Mouse (Mus musculus) left cerebral cortex, adult 6 months (tissue): ENCODE results near the gene Cdan1. TPM values are rescaled to one million over a fixed set of nuclear protein-coding genes. Genes with fewer than 3 reads are reported as not detected.

Source experiments
- long read RNA-seq, 2 experiments: library from polyadenylated mRNA; unstranded; transcript quantifications; one replicate each; pipeline ENCODE4 v2.0.0; 2019 to 2020
- polyA plus RNA-seq: library from polyadenylated mRNA; unstranded; fragments of <200 nt; fragmentation: Nextera tagmentation; gene quantifications from 2 replicates; pipeline ENCODE4 v1.2.3, GENCODE M21; 2021

Cdan1 gene
- polyA plus RNA-seq, result 0.78 and 1.6 TPM in 2 replicates
- long read RNA-seq, experiment 1, partial matches to known transcripts, result 5 of 8 reads
- long read RNA-seq, experiment 1, other reads (novel, unspliced or antisense), result 3 of 8 reads
- long read RNA-seq, experiment 2, partial matches to known transcripts, result 4 of 10 reads
- long read RNA-seq, experiment 2, other reads (novel, unspliced or antisense), result 6 of 10 reads

DNA sequence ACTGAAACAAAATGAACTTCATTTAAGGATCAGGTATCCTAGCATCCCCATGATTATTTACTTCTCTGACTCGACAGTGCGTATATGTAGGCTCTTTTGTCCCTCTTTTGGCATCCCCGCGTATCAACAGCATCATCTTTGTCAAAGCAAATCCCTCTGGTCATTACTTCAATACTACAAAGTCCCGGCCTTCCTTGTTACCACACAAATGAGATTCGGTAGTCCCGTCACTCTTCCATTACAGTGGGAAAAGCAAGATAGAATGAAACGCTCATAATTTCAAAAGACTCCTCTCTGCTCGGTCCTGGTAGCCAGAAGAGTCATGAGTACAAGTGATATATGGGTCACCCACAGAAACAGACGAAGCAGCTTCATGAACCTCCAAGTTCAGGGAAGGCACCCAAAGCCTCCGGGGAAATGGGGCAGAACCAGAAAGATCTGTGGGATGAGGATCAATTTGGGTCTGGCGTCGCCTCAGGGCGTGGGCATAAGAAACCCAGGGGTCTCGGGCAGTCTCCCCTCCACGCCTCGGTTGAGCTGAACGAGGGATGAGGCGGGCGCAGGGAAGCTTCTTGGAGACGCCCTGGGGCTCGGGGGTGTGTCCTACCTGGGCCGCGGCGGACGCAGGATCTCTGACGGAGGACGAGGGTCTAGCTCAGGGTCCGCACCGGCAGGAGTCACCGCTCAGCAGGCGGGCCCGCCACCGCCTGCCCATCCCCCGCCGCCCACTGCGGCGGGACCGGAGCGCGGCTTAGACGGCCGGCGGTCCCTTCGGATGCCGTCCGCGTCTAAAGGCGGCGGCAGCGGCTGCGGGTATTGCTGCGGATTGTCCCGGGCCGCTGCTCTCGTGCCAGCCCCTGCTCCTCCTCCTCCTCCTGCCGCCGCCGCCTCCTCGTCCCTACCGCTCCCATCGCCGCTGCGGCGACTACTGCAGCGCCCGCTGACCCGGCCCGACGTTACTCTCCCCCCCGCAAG lies at the start of gene Cdan1:
Gene Cdan1, minus strand, starts transcription at position 680 of the 975 bp plus-strand sequence.

DNA sequence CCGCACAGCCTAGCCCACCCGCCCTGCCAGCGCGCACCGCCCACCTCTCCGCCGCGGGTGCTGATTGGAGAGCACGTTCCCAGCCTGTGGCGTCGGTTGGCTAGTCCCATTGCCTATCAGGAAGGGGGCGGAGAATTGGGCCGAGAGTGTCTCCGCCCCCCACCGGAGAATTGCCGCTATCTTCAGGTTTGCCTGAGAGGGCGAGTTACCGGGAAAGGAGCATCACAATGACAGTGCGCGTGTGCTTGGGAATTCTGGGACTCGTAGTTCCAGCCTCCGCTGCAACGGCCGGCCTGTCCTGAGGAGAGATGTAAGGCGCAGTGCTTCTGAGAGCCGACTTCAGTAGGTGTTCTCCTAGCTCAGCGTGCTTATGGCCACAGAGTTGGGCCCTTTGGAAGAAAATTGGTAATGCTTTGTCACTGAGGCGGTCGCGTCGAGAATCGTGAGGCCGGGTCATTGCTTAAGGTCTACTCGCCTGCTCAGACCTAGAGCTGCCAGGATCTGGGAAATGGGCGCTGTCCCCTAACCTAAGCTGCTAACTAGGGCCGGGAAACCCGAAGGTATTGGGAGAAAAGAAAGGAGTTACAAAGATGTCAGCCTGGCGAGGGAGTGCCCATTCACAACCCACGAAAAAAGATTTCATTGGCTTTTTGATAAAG lies 625 bp upstream of the Cdan1 start, which contains the start of gene Ttbk2:
Gene Ttbk2, minus strand, starts transcription at position 181 of the 659 bp plus-strand sequence.

Other genes starting within 250 kb of the Cdan1 start
- gene Haus2, start 240.7 kb downstream of the Cdan1 start, polyA plus RNA-seq, result 12.2 and 12.5 TPM in 2 replicates
- 49.2 and 65.0 TPM in 2 replicates for gene Lrrc57, start 240.6 kb downstream of the Cdan1 start, polyA plus RNA-seq
- gene Stard9, start 221.0 kb downstream of the Cdan1 start, polyA plus RNA-seq, result 0.60 and 0.67 TPM in 2 replicates
- gene Ttbk2, start 476 bp upstream of the Cdan1 start, polyA plus RNA-seq, result 7.0 and 10.7 TPM in 2 replicates
- 14.4 and 17.5 TPM in 2 replicates for gene Ubr1, start 120.6 kb upstream of the Cdan1 start, polyA plus RNA-seq
- gene Tmem62, start 126.9 kb upstream of the Cdan1 start, polyA plus RNA-seq, result 12.5 and 17.3 TPM in 2 replicates
- 51.6 and 67.4 TPM in 2 replicates for gene Ccndbp1, start 158.3 kb upstream of the Cdan1 start, polyA plus RNA-seq
- not detected in 2 replicates for gene Epb42, start 186.9 kb upstream of the Cdan1 start, polyA plus RNA-seq
- gene Tgm5, start 235.7 kb upstream of the Cdan1 start, polyA plus RNA-seq, result not detected in 2 replicates